Mouse (Mus musculus) hindbrain, embryonic 15.5 days (tissue): ENCODE results near the gene Ankrd12. TPM values are rescaled to one million over a fixed set of nuclear protein-coding genes. Genes with fewer than 3 reads are reported as not detected.
A peak's percentile ranks its signal among the peaks of the same experiment; 100 is the strongest.

ENCODE experiments used
- ATAC-seq: fragments of 200-750 bp; cut with Nextera tagmentation; 2 replicates; pipeline ENCODE4 v1.8.0; 2017; ENCODE audit warnings: low read depth, moderate number of reproducible peaks, moderate TSS enrichment; ENCODE audit not compliant: low FRiP score
- H3K27ac ChIP-seq: fragments of 300-500 bp; sonication (generic); replicated peaks from 2 replicates; pipeline ENCODE4 v1.5.1; 2015; ENCODE audit warnings: mild to moderate bottlenecking, inconsistent platforms
- H3K27me3 ChIP-seq: fragments of 300-500 bp; sonication (generic); 2 replicates; pipeline ENCODE4 v1.6.1; 2015; ENCODE audit warnings: control low read depth, inconsistent platforms
- H3K36me3 ChIP-seq: fragments of 300-500 bp; sonication (generic); 2 replicates; pipeline ENCODE4 v1.6.1; 2015; ENCODE audit warnings: control low read depth, inconsistent platforms
- H3K4me1 ChIP-seq: fragments of 300-500 bp; sonication (generic); replicated peaks from 2 replicates; pipeline ENCODE4 v1.6.1; 2015; ENCODE audit warnings: control low read depth, inconsistent platforms
- H3K4me2 ChIP-seq: fragments of 300-500 bp; sonication (generic); 2 replicates; pipeline ENCODE4 v1.6.1; 2015; ENCODE audit warnings: moderate library complexity, mild to moderate bottlenecking, inconsistent platforms
- H3K4me3 ChIP-seq: fragments of 300-500 bp; sonication (generic); 2 replicates; pipeline ENCODE4 v1.5.1; 2015; ENCODE audit warnings: mild to moderate bottlenecking, inconsistent platforms
- H3K9ac ChIP-seq: fragments of 300-500 bp; sonication (generic); 2 replicates; pipeline ENCODE4 v1.6.1; 2015; ENCODE audit warnings: inconsistent platforms
- H3K9me3 ChIP-seq: fragments of 300-500 bp; sonication (generic); 2 replicates; pipeline ENCODE4 v1.6.1; 2016; ENCODE audit warnings: control low read depth, inconsistent platforms
- WGBS: fragments of 180-500 bp; shearing (Covaris S2); methylation state at CpG from one replicate; pipeline ENCODE4 v1.1.7; 2015; 5-methylcytosine and 5-hydroxymethylcytosine counted together
- polyA plus RNA-seq: library from polyadenylated mRNA; unstranded; fragments of >200 nt; fragmentation: Nextera tagmentation; extraction: Ambion mirVana; gene quantifications from 2 replicates; pipeline ENCODE4 v1.2.1, GENCODE M21; 2015

Gene Ankrd12
- polyA plus RNA-seq = 154 TPM in 2 replicates

DNA sequence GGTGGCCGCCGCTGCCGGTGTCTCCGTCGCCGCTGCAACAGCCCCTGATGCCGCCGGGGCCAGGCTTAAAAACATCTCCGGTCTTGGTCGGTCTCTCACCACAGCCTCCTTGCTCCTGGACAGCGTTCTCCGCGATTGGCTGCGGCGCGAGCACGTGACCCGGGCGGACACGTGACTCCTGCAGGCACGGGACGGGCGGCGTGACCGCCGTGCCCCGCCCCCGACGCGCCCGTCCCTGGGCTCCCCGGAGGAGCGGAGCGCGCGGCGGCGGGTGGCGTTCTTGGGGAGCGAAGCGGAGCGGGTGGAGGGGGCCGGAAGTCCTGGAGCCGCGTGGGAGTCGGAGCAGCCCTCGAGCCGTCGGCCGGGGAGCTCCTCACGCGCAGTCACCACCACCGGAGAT is at the start of gene Ankrd12:
Ankrd12 (minus strand) TSS at position 156 of the 400 bp plus-strand sequence.
- Histone ChIP-seq H3K4me2 (peak within 1 kb of the TSS; percentile 87), H3K9me3 (no peaks in the 10 kb centered on the region), H3K36me3 (peaks cover 18% of the 10 kb centered on the region), H3K4me3 (peak within 1 kb of the TSS; percentile 92), H3K27ac (peak within 1 kb of the TSS; percentile 95), H3K9ac (peak within 1 kb of the TSS; percentile 94), H3K27me3 (no peaks in the 10 kb centered on the region), H3K4me1 (peaks cover 30% of the 10 kb centered on the region)
- ATAC-seq = peak; percentile 96
- under 1% methylated on average over 53 of the region's 53 CpGs for WGBS

DNA sequence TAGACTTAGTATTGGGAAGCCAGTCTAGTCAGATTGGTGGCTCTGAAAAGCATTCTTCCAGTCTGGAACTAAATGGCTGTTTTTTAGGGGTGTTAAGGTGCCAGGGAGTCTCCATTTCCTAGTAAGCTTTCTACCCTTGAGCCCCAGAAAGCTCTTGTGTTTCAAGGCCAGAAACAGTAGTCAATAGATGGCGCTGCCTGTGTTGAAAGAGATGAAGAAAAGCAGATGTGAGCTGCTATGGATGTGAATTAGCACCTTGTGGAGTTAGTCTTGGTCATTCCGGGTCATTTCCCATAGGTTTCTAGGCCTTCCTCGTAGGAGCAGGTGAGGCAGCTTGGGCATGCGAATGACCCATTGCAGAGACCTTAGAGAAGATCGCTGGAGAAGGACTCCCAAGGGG is 48.3 kb upstream of the Ankrd12 start:
- Histone ChIP-seq H3K4me3 (no peak overlapping the region), H3K36me3 (no peaks in the 10 kb centered on the region), H3K27ac (no peak overlapping the region), H3K4me1 (peaks cover 7% of the 10 kb centered on the region), H3K9me3 (no peaks in the 10 kb centered on the region), H3K4me2 (no peak overlapping the region), H3K9ac (no peak overlapping the region), H3K27me3 (no peaks in the 10 kb centered on the region)
- no peak for ATAC-seq
- whole genome bisulfite sequencing = 79% methylated on average over 5 of the region's 5 CpGs

DNA sequence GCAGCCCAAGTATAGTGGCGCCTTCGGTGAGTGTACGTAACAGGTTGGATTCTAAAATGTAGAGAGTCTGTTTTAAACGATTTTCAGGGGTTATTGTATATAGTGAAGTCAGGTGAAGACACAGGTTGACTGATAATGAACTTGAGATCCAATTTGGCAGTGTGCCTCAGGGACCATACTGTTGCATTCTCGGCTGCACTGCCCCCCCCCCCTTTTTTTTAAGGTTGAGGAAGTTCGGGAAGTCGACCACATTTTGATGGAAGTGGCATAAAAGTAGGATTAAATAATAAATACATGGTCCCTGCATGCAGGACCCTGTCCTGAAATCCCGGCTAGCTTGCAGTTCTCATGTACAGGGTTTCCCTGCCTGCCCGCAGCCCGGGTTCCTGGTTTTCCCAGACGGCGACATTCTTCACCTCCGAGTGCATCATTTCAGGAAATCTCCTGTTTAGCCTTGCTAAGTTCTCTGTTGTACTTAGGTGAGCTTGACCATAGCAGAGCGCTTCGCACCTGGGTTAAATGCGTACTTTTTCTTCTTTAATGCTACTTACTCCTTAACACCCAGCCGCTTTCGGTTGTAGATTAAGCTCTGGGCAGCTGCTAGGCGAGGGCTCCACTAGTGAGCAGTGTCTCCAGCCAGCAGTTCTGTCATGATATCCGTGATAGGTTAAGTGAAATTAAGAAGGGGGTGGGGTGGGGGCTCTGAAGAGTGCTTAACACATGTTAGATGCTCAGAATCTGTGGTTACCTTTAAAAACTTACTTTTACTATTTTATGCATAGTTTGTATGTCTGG is 47.1 kb upstream of the Ankrd12 start:
- H3K36me3 ChIP-seq = peaks cover 8% of the 10 kb centered on the region
- 2% methylated on average over 20 of the region's 20 CpGs for WGBS
- H3K27ac ChIP-seq = no peak overlapping the region
- no peak; the same call in 1 of the 2 replicates for ATAC-seq
- no peaks in the 10 kb centered on the region for H3K27me3 ChIP-seq
- H3K9me3 ChIP-seq = no peaks in the 10 kb centered on the region
- peak overlapping the region; percentile 67 for H3K4me2 ChIP-seq
- peak overlapping the region; percentile 69 for H3K4me3 ChIP-seq
- H3K4me1 ChIP-seq = peaks cover 7% of the 10 kb centered on the region
- H3K9ac ChIP-seq = peak overlapping the region; percentile 60

DNA sequence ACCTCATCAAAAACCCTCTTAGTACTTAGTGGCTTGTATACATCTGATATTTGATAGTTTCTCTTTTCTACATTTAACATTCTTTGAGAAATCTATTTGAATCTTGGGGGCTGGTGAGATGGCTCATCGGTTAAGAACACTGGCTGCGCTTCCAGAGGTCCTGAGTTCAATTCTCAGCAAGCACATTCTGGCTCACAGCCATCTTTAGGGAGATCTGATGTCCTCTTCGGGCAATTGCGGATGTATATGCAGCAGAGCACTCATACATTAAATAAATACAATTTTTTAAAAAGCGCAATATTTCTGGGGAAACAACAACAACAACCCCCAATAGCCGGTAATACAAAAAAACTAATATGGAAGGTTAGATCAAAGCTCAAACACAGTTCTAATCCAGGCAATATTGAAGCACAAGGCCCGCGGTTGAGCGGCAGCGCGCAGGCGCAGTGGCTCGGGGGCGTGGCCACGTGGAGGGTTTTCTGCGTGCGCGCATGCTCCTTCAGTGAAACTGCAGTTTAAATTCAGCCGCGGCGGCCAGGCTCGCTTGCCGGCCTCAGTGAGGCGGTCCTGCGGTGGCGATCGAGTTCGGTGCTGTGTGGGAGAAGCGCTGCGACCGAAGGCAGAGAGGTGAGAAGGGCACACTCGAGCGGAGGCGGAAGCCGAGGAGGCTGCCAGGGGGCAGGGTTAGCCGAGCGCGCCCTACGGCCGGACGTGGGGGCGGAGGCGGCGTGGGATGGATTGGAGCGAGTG is 46.4 kb upstream of the Ankrd12 start, which contains the start of gene Ddx11:
Ddx11 (plus strand) TSS at position 455 of the 750 bp plus-strand sequence.
- H3K27me3 ChIP-seq = no peaks in the 10 kb centered on the region
- peak within 1 kb of the TSS; percentile 60 for H3K9ac ChIP-seq
- no peaks in the 10 kb centered on the region for H3K9me3 ChIP-seq
- H3K4me1 ChIP-seq = peaks cover 7% of the 10 kb centered on the region
- WGBS = 4% methylated on average over 45 of the region's 45 CpGs
- peak within 1 kb of the TSS; percentile 66 for H3K27ac ChIP-seq
- peak; percentile 86 for ATAC-seq
- peaks cover 16% of the 10 kb centered on the region for H3K36me3 ChIP-seq
- H3K4me2 ChIP-seq = peak within 1 kb of the TSS; percentile 67
- H3K4me3 ChIP-seq = peak within 1 kb of the TSS; percentile 69

DNA sequence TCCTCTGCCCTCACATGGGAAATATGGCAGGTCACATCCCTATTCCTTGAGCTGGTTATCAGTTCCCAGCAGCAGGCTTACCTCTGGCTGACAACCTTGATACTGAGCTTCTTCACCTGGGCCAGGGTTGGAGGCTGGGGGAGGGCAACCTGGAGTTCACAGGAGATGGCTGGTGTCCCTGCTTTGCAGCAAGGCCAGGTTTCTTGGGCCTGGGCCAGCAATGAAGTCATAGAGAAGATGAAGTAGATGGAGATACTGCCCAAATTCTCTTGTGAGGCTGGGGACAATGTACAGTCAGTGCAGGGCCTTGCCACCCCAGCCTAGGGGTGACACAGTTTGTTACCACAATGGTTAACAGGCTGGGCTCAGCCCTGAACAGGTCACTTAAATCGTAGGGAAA is 43.8 kb upstream of the Ankrd12 start:
- Histone ChIP-seq H3K27me3 (no peaks in the 10 kb centered on the region), H3K9ac (no peak overlapping the region), H3K27ac (no peak overlapping the region), H3K4me3 (no peak overlapping the region), H3K9me3 (no peaks in the 10 kb centered on the region), H3K4me2 (no peak overlapping the region), H3K4me1 (peaks cover 7% of the 10 kb centered on the region), H3K36me3 (peaks cover 41% of the 10 kb centered on the region)
- 81% methylated on average over 1 of the region's 1 CpGs for WGBS
- no peak for ATAC-seq

DNA sequence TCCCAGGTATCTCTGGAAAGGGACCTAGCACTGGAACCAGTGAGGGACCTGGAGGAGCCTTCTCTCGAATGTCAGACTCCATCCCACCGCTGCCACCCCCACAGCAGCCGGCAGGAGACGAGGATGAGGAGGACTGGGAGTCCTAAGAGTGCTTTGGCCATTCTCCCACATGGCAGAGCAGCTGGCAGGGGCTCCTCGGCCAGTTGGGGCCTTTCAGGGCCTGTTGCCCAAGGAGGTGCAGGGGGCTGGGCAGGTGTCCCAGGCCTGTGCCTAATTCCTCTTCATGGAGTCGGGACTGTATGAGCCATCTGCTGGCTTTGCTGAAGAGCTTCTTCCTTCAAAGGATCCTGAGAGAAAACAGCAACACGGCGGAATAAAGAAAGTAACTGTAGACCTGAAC is 42.1 kb upstream of the Ankrd12 start:
- Histone ChIP-seq H3K9ac (no peak overlapping the region), H3K4me3 (no peak overlapping the region), H3K36me3 (peaks cover 58% of the 10 kb centered on the region), H3K27ac (no peak overlapping the region), H3K27me3 (no peaks in the 10 kb centered on the region), H3K4me1 (peaks cover 3% of the 10 kb centered on the region), H3K4me2 (no peak overlapping the region), H3K9me3 (no peaks in the 10 kb centered on the region)
- no peak for ATAC-seq
- WGBS = 88% methylated on average over 8 of the region's 8 CpGs

DNA sequence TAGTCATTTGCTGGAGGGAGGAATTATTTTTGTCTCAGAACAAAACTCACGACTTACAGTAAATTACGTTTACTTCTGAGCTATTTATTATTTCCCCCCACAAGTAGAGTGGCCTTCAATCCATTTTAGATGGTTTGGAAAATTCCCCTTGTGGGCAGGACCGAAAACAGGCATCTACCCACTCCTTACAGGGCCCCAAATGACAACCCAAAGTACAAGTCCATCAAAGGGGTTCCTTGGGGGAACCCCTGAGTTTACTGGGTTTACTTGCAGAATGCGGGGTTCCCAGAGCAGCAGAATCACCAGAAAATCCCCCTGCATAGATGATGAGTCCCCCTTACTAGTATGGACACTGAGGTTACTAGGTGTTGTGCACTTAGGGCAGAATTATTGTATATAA is 35.3 kb upstream of the Ankrd12 start:
- WGBS = 54% methylated on average over 4 of the region's 4 CpGs
- Histone ChIP-seq H3K27ac (no peak overlapping the region), H3K27me3 (no peaks in the 10 kb centered on the region), H3K4me1 (peaks cover 16% of the 10 kb centered on the region), H3K4me3 (peak overlapping the region; percentile 81), H3K4me2 (peak overlapping the region; percentile 58), H3K9ac (peak overlapping the region; percentile 71), H3K9me3 (no peaks in the 10 kb centered on the region), H3K36me3 (peaks cover 34% of the 10 kb centered on the region)
- ATAC-seq = no peak

DNA sequence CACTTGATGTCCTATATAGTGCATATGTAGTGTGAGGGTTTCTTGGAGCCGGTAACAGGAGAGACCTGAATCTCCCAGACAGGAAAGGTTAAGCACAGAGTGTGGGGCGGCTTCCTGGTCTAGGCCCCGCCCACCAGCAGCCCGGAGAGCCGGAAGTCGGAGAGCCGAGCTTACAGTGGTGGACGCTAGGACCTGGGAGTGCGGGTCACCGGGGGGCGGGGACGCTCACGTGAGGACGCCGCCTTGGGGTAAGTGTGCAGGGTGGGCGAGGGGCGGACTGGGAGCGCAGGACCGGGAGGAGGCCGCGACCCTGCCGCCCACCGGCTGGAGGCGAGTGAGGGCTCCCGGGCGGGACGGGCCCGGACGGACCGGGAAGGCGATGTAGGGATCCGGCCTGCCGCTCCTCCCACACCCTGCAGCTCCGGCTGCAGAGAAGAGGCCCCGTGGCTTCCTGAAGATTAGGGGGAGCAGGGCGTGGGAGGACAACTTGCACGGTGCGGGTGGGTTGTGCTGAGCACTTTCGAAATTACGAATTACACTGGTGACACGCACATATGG is 34.6 kb upstream of the Ankrd12 start, which contains the start of gene Washc1:
Washc1 (plus strand) TSS at position 144 of the 558 bp plus-strand sequence.
- Histone ChIP-seq H3K4me1 (peaks cover 16% of the 10 kb centered on the region), H3K36me3 (peaks cover 27% of the 10 kb centered on the region), H3K27me3 (no peaks in the 10 kb centered on the region), H3K4me3 (peak within 1 kb of the TSS; percentile 81), H3K9me3 (no peaks in the 10 kb centered on the region), H3K9ac (peak within 1 kb of the TSS; percentile 71), H3K27ac (peak within 1 kb of the TSS; percentile 78), H3K4me2 (peak within 1 kb of the TSS; percentile 58)
- WGBS = 0% methylated on average over 38 of the region's 41 CpGs
- peak; percentile 97 for ATAC-seq

DNA sequence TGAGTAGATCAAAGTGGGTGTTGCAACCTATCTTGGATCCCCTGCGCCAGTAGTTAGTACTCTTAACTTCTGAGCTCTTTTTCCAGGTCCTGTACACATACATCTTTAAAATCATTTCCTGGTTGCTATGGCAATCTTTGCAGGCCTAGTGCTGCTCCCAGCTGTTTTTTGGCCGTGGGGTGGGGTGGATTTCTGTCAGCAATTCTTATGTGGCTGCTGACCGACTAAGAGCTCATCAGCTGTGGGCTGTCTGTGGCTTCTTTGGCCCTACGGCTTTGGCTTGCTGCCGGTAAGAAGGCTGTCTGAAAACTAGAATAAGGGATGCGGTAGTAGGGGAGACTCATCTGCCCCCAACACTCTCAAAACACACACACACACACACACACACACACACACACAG is 33.9 kb upstream of the Ankrd12 start:
- Histone ChIP-seq H3K4me2 (peak overlapping the region; percentile 58), H3K36me3 (peaks cover 20% of the 10 kb centered on the region), H3K27ac (peak overlapping the region; percentile 78; the same call in 1 of the 2 replicates), H3K4me1 (peaks cover 16% of the 10 kb centered on the region), H3K9me3 (no peaks in the 10 kb centered on the region), H3K4me3 (peak overlapping the region; percentile 81), H3K27me3 (no peaks in the 10 kb centered on the region), H3K9ac (peak overlapping the region; percentile 71; the same call in 1 of the 2 replicates)
- 0 out of 2 replicates have a peak, but pooled peaks have one; percentile 1 for ATAC-seq
- WGBS = 44% methylated on average over 6 of the region's 6 CpGs

DNA sequence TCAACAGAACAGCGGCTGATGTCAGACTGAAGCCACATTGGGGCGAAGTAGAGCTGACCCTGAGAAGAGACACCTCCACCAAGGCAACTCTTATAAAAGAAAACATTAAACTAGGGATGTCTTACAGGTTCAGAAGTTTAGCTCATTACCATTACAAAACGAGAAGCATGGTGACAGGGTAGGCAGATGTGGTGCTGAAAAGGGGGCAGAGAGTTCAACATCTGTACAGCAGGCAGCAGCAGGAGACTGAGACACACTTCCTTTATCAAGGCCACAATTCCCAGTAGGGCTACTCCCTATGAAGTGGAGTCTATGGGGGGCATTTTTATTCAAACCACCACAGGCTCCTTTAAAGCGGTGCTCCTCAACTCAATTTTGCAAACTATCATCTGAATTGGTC is 31.3 kb upstream of the Ankrd12 start:
- 87% methylated on average over 4 of the region's 4 CpGs for WGBS
- Histone ChIP-seq H3K9me3 (no peaks in the 10 kb centered on the region), H3K4me3 (no peak overlapping the region), H3K9ac (no peak overlapping the region), H3K27ac (no peak overlapping the region), H3K4me2 (no peak overlapping the region), H3K36me3 (no peaks in the 10 kb centered on the region), H3K4me1 (peaks cover 16% of the 10 kb centered on the region), H3K27me3 (no peaks in the 10 kb centered on the region)
- no peak for ATAC-seq

DNA sequence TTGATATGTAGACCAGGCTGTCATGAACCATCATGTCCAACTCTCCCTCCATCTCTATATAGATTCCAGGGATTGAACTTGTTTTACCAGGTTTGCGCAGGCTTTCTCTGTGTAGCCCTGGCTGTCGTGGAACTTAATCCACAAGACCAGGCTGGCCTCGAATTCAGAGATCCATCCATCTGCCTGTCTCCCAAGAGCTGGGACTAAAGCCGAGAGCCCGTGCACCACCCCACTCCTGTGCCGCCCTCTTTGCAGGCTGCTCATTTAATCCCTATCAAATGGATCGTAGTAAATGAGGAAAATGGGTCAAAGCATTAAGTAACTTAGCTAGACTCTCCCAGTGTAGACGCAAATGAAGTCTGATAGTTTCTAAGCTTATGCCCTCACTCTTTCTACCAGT is 30.6 kb upstream of the Ankrd12 start:
- no peaks in the 10 kb centered on the region for H3K27me3 ChIP-seq
- no peak overlapping the region for H3K4me3 ChIP-seq
- ATAC-seq = no peak
- no peaks in the 10 kb centered on the region for H3K9me3 ChIP-seq
- H3K9ac ChIP-seq = no peak overlapping the region
- peaks cover 14% of the 10 kb centered on the region for H3K4me1 ChIP-seq
- no peaks in the 10 kb centered on the region for H3K36me3 ChIP-seq
- WGBS = 73% methylated on average over 8 of the region's 8 CpGs
- H3K27ac ChIP-seq = no peak overlapping the region
- no peak overlapping the region for H3K4me2 ChIP-seq
